Mouse (Mus musculus): ENCODE measurements around the gene H2al1a. TPM values are rescaled to one million over a fixed set of nuclear protein-coding genes. Genes with fewer than 3 reads are reported as not detected.
"Not testable (repeated sequence)": the region's sequence is repeated elsewhere in the genome, so short reads cannot be mapped to it uniquely, and the experiment has no call there.

The H2al1a gene
- polyA plus RNA-seq, 1 experiment: 2.2 TPM

DNA sequence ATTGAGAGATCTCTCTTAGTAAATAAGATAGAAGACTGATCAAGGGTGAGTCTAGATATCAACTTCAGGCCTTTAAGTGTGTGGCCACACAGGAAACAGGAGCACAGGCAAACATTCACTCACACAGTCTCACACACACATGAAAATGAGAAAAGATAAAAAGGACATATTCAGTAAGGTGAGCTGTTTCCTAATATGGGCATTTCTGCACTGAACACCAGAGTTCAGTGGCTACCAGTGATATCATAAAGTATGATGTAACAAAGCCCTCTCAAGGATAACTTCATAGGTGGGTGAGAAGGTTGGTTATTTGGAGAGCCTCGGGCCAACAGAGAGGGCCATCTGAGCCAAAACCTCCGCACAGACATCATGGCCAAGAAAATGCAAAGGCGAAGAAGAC, 18.9 kb downstream of the H2al1a start, which contains the start of gene H2al1g:
Gene H2al1g, plus strand, starts transcription at position 301 of the 400 bp plus-strand sequence.
- not testable (repeated sequence) for H3K4me3 ChIP-seq (ENCODE audit: control insufficient read depth, low read depth, low read length); H3K27me3 ChIP-seq (ENCODE audit: control insufficient read depth, insufficient read depth, low read length); H3K36me3 ChIP-seq (ENCODE audit: control insufficient read depth, insufficient read depth, low read length); H3K4me1 ChIP-seq (ENCODE audit: control insufficient read depth, insufficient read depth, low read length); H3K27ac ChIP-seq (ENCODE audit: control insufficient read depth, insufficient read depth, low read depth, low read length)

DNA sequence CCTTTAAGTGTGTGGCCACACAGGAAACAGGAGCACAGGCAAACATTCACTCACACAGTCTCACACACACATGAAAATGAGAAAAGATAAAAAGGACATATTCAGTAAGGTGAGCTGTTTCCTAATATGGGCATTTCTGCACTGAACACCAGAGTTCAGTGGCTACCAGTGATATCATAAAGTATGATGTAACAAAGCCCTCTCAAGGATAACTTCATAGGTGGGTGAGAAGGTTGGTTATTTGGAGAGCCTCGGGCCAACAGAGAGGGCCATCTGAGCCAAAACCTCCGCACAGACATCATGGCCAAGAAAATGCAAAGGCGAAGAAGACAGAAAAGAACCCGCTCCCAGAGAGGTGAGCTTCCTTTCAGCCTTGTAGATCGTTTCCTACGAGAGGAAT, 22.1 kb downstream of the H2al1a start, which contains the start of gene H2al1h:
Gene H2al1h, plus strand, starts transcription at position 301 of the 400 bp plus-strand sequence.
- H3K4me1 ChIP-seq (ENCODE audit: control insufficient read depth, insufficient read depth, low read length); H3K36me3 ChIP-seq (ENCODE audit: control insufficient read depth, insufficient read depth, low read length); H3K4me3 ChIP-seq (ENCODE audit: control insufficient read depth, low read depth, low read length); H3K27me3 ChIP-seq (ENCODE audit: control insufficient read depth, insufficient read depth, low read length); H3K27ac ChIP-seq (ENCODE audit: control insufficient read depth, insufficient read depth, low read depth, low read length): not testable (repeated sequence)

DNA sequence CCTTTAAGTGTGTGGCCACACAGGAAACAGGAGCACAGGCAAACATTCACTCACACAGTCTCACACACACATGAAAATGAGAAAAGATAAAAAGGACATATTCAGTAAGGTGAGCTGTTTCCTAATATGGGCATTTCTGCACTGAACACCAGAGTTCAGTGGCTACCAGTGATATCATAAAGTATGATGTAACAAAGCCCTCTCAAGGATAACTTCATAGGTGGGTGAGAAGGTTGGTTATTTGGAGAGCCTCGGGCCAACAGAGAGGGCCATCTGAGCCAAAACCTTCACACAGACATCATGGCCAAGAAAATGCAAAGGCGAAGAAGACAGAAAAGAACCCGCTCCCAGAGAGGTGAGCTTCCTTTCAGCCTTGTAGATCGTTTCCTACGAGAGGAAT, 25.3 kb downstream of the H2al1a start, which contains the start of gene H2al1i:
Gene H2al1i, plus strand, starts transcription at position 301 of the 400 bp plus-strand sequence.
- H3K36me3 ChIP-seq (ENCODE audit: control insufficient read depth, insufficient read depth, low read length); H3K27me3 ChIP-seq (ENCODE audit: control insufficient read depth, insufficient read depth, low read length); H3K27ac ChIP-seq (ENCODE audit: control insufficient read depth, insufficient read depth, low read depth, low read length); H3K4me3 ChIP-seq (ENCODE audit: control insufficient read depth, low read depth, low read length); H3K4me1 ChIP-seq (ENCODE audit: control insufficient read depth, insufficient read depth, low read length): not testable (repeated sequence)

DNA sequence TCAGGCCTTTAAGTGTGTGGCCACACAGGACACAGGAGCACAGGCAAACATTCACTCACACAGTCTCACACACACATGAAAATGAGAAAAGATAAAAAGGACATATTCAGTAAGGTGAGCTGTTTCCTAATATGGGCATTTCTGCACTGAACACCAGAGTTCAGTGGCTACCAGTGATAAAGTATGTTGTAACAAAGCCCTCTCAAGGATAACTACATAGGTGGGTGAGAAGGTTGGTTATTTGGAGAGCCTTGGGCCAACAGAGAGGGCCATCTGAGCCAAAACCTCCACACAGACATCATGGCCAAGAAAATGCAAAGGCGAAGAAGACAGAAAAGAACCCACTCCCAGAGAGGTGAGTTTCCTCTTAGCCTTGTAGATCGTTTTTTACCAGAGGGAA, 28.5 kb downstream of the H2al1a start, which contains the start of gene H2al1j:
Gene H2al1j, plus strand, starts transcription at position 301 of the 400 bp plus-strand sequence.
- H3K36me3 ChIP-seq (ENCODE audit: control insufficient read depth, insufficient read depth, low read length); H3K27me3 ChIP-seq (ENCODE audit: control insufficient read depth, insufficient read depth, low read length); H3K27ac ChIP-seq (ENCODE audit: control insufficient read depth, insufficient read depth, low read depth, low read length); H3K4me1 ChIP-seq (ENCODE audit: control insufficient read depth, insufficient read depth, low read length); H3K4me3 ChIP-seq (ENCODE audit: control insufficient read depth, low read depth, low read length): not testable (repeated sequence)

DNA sequence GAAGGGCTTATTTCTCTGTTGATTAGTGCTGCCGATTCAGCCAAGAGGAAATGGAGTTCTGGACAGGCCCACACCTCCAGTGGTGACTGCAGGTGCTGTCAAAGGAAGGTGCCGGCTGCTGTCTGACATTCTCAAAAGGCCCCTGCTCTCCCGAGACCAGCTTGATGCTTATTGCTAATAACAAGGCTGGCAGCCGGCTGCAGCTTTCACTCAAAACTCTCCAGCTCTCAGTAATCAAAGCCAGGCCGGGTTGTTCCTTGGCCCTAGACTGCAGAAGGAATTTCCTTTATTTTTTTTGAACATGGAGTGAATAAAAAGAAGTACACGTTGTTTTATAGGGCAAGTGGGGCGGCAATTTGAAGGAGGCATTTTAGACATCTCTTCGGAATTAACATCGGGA, 46.7 kb downstream of the H2al1a start:
- H3K27me3 ChIP-seq (ENCODE audit: control insufficient read depth, insufficient read depth, low read length): no peaks in the 10 kb centered on the region
- H3K4me1 ChIP-seq (ENCODE audit: control insufficient read depth, insufficient read depth, low read length): no peaks in the 10 kb centered on the region
- H3K4me3 ChIP-seq (ENCODE audit: control insufficient read depth, low read depth, low read length): no peak overlapping the region
- H3K27ac ChIP-seq (ENCODE audit: control insufficient read depth, insufficient read depth, low read depth, low read length): no peak overlapping the region
- no peaks in the 10 kb centered on the region for H3K36me3 ChIP-seq (ENCODE audit: control insufficient read depth, insufficient read depth, low read length)
- no peak for TF ChIP-seq CTCF (IDR thresholded peaks at IDR 0.05; ENCODE audit: control insufficient read depth, insufficient read depth, insufficient replicate concordance, low read depth, low read length)
- no peak for TF ChIP-seq POLR2A (IDR thresholded peaks at IDR 0.05; ENCODE audit: control insufficient read depth, low read depth, low read length)

DNA sequence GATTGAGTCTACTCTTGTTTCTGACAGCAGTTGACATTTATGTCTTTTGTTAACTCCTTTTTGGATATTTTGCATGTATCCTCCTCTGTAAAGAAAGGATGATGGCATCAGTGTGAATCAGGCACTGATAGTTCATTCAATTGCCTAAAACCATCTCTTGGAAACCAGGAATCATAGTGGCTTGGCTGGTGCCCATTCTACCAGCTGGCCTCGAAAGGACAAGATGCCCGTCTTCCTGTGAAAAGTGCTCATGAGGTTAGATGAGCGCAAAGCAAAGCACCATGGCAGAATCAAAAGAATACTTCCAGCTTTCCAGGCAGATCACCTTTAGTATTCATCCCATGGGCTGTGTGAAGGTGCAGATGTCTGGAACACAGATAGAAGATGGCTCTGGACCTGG, 47.7 kb downstream of the H2al1a start:
- H3K4me3 ChIP-seq (ENCODE audit: control insufficient read depth, low read depth, low read length): no peak overlapping the region
- TF ChIP-seq POLR2A (IDR thresholded peaks at IDR 0.05; ENCODE audit: control insufficient read depth, low read depth, low read length): no peak
- TF ChIP-seq CTCF (IDR thresholded peaks at IDR 0.05; ENCODE audit: control insufficient read depth, insufficient read depth, insufficient replicate concordance, low read depth, low read length): no peak
- no peaks in the 10 kb centered on the region for H3K27me3 ChIP-seq (ENCODE audit: control insufficient read depth, insufficient read depth, low read length)
- H3K36me3 ChIP-seq (ENCODE audit: control insufficient read depth, insufficient read depth, low read length): no peaks in the 10 kb centered on the region
- no peak overlapping the region for H3K27ac ChIP-seq (ENCODE audit: control insufficient read depth, insufficient read depth, low read depth, low read length)
- no peaks in the 10 kb centered on the region for H3K4me1 ChIP-seq (ENCODE audit: control insufficient read depth, insufficient read depth, low read length)

Other genes starting within 250 kb of the H2al1a start
- 28.9 and 34.3 TPM in 2 replicates for gene H2al1b, start 3.2 kb downstream of the H2al1a start, polyA plus RNA-seq (2012; rRNA removed)
- not detected in 2 replicates for gene H2al1c, start 6.4 kb downstream of the H2al1a start, polyA plus RNA-seq (2012; rRNA removed)
- not detected in 2 replicates for gene H2al1d, start 9.6 kb downstream of the H2al1a start, polyA plus RNA-seq (2012; rRNA removed)
- gene H2al1e, start 12.7 kb downstream of the H2al1a start, polyA plus RNA-seq (2012; rRNA removed): 7.7 and 9.9 TPM in 2 replicates
- gene H2al1f, start 15.9 kb downstream of the H2al1a start, polyA plus RNA-seq (2012; rRNA removed): not detected in 2 replicates
- gene H2al1g, start 19.0 kb downstream of the H2al1a start, polyA plus RNA-seq (2012; rRNA removed): 36.2 and 37.6 TPM in 2 replicates
- gene H2al1h, start 22.2 kb downstream of the H2al1a start, polyA plus RNA-seq (2012; rRNA removed): not detected in 2 replicates
- gene H2al1i, start 25.4 kb downstream of the H2al1a start, polyA plus RNA-seq (2012; rRNA removed): not detected in 2 replicates
- not detected in 2 replicates for gene H2al1j, start 28.6 kb downstream of the H2al1a start, polyA plus RNA-seq (2012; rRNA removed)